Comparison of ENCODE assay signal across 17 mouse cellular contexts in genomic region chr5:91654331-91655048, GRCm38 (mm10).
"Had no signal": no experiment of that assay in that cellular context is flagged by ENCODE, and none has a peak within 500 bp of the region (broad histone marks: within the 10 kb centered on the region; RNA-seq: fewer than 3 reads in every experiment).

No protein-coding gene starts in this region.

- H3K9ac ChIP-seq: neural tube, embryonic 12.5 days; neural tube, embryonic 13.5 days; neural tube, embryonic 15.5 days; stomach, embryonic 15.5 days had no signal

- H3K9me3 ChIP-seq: neural tube, embryonic 12.5 days; neural tube, embryonic 13.5 days; neural tube, embryonic 15.5 days; stomach, embryonic 15.5 days had no signal

- H3K4me3 ChIP-seq: neural tube, embryonic 12.5 days; neural tube, embryonic 13.5 days; neural tube, embryonic 15.5 days; stomach, embryonic 15.5 days had no signal

- DNase-seq: retina, postnatal 1 day; right cerebral cortex, adult 18-20 months; right cerebral cortex, postnatal 14 days; right cerebral cortex, postnatal 25 days; right cerebral cortex, postnatal 4 days; spleen, adult 18-20 months; thymus, adult 18-20 months; thymus, adult 2 months; thymus, postnatal 14 days; thymus, postnatal 25 days; thymus, postnatal 36 days; thymus, postnatal 4 days had no signal

- H3K4me2 ChIP-seq: neural tube, embryonic 12.5 days; neural tube, embryonic 13.5 days; neural tube, embryonic 15.5 days; stomach, embryonic 15.5 days had no signal

- H3K27ac ChIP-seq: neural tube, embryonic 12.5 days; neural tube, embryonic 13.5 days; neural tube, embryonic 15.5 days; stomach, embryonic 15.5 days; stomach, postnatal 0 days had no signal

- H3K4me1 ChIP-seq: neural tube, embryonic 12.5 days; neural tube, embryonic 13.5 days; neural tube, embryonic 15.5 days; stomach, embryonic 15.5 days had no signal

- H3K36me3 ChIP-seq: neural tube, embryonic 12.5 days; neural tube, embryonic 13.5 days; neural tube, embryonic 15.5 days; stomach, embryonic 15.5 days had no signal

- H3K27me3 ChIP-seq: neural tube, embryonic 12.5 days; neural tube, embryonic 13.5 days; neural tube, embryonic 15.5 days; stomach, embryonic 15.5 days had no signal
